ENCODE assay signal across 14 mouse cellular contexts in genomic region chr9:41792830-41793213, GRCm38 (mm10).
"Had no signal": no experiment of that assay in that cellular context is flagged by ENCODE, and none has a peak within 500 bp of the region (broad histone marks: within the 10 kb centered on the region; RNA-seq: fewer than 3 reads in every experiment).

No protein-coding gene starts in this region.

- H3K4me2 ChIP-seq: limb, embryonic 12.5 days; liver, embryonic 13.5 days; lung, embryonic 15.5 days; midbrain, embryonic 15.5 days; neural tube, embryonic 13.5 days had no signal

- H3K9ac ChIP-seq: limb, embryonic 12.5 days; liver, embryonic 13.5 days; liver, postnatal 0 days; lung, embryonic 15.5 days; midbrain, embryonic 15.5 days; neural tube, embryonic 13.5 days had no signal

- H3K9me3 ChIP-seq: limb, embryonic 12.5 days; liver, embryonic 13.5 days; lung, embryonic 15.5 days; midbrain, embryonic 15.5 days; neural tube, embryonic 13.5 days had no signal

- ATAC-seq: liver, postnatal 0 days; midbrain, embryonic 15.5 days had no signal

- H3K36me3 ChIP-seq: limb, embryonic 12.5 days; liver, embryonic 13.5 days; lung, embryonic 15.5 days; midbrain, embryonic 15.5 days; neural tube, embryonic 13.5 days had no signal

- H3K4me3 ChIP-seq: limb, embryonic 12.5 days; liver, embryonic 13.5 days; lung, embryonic 15.5 days; midbrain, embryonic 15.5 days; neural tube, embryonic 13.5 days had no signal

- DNase-seq: kidney, postnatal 36 days; layer of hippocampus, adult 9-11 months; layer of hippocampus, postnatal 36 days; liver; liver, embryonic 13.5 days; liver, postnatal 0 days; right cerebral cortex, adult 18-20 months; right cerebral cortex, postnatal 25 days; thymus, postnatal 4 days had no signal

- H3K4me1 ChIP-seq: liver, embryonic 13.5 days; lung, embryonic 15.5 days had no signal

- H3K27ac ChIP-seq: kidney, postnatal 0 days; limb, embryonic 12.5 days; liver, embryonic 13.5 days; lung, embryonic 15.5 days; midbrain, embryonic 15.5 days; neural tube, embryonic 13.5 days had no signal

- H3K27me3 ChIP-seq: limb, embryonic 12.5 days; liver, embryonic 13.5 days; midbrain, embryonic 15.5 days; neural tube, embryonic 13.5 days had no signal
